In genomic region chr9:95712574-95712973, GRCm38 (mm10) we compare ENCODE assay signal across 27 mouse cellular contexts. TPM values are rescaled to one million over a fixed set of nuclear protein-coding genes. Genes with fewer than 3 reads are reported as not detected.
DNase-seq lines count a peak whose midpoint lies in the region; ATAC-seq lines count a peak whose summit lies in the region.
"Had no signal": no experiment of that assay in that cellular context is flagged by ENCODE, and none has a peak within 500 bp of the region (broad histone marks: within the 10 kb centered on the region; RNA-seq: fewer than 3 reads in every experiment).

No protein-coding gene starts in this region.

- 0 out of 2 replicates have a peak, but pooled peaks have one; percentile 24 for ATAC-seq in hindbrain, embryonic 16.5 days
- no peak for ATAC-seq in hindbrain, embryonic 11.5 days (ENCODE audit: low FRiP score)
- ATAC-seq: forebrain, embryonic 15.5 days; intestine, embryonic 15.5 days; Patski had no signal

- peaks cover 15% of the 10 kb centered on the region for H3K36me3 ChIP-seq in hindbrain, embryonic 16.5 days (ENCODE audit: control insufficient read depth, insufficient read depth, low read length)
- no peaks in the 10 kb centered on the region for H3K36me3 ChIP-seq in hindbrain, embryonic 11.5 days (ENCODE audit: control insufficient read depth, insufficient read depth, low read length)
- H3K36me3 ChIP-seq: embryonic facial prominence, embryonic 15.5 days; G1E; intestine, embryonic 15.5 days had no signal

- H3K27me3 ChIP-seq in hindbrain, embryonic 16.5 days (replicated peaks; ENCODE audit: control insufficient read depth, insufficient read depth, low read length): no peaks in the 10 kb centered on the region
- H3K27me3 ChIP-seq in hindbrain, embryonic 11.5 days (ENCODE audit: control insufficient read depth, insufficient read depth, low read length): no peaks in the 10 kb centered on the region
- H3K27me3 ChIP-seq: CH12.LX; embryonic facial prominence, embryonic 15.5 days; forebrain, embryonic 12.5 days; forebrain, embryonic 15.5 days; hindbrain, embryonic 13.5 days; intestine, embryonic 15.5 days; Patski had no signal

- H3K9me3 ChIP-seq in hindbrain, embryonic 16.5 days (ENCODE audit: control insufficient read depth, low read length): no peaks in the 10 kb centered on the region
- no peaks in the 10 kb centered on the region for H3K9me3 ChIP-seq in hindbrain, embryonic 11.5 days (ENCODE audit: control insufficient read depth, low read length)
- H3K9me3 ChIP-seq: embryonic facial prominence, embryonic 15.5 days; forebrain, embryonic 12.5 days; forebrain, embryonic 15.5 days; G1E; hindbrain, embryonic 13.5 days; intestine, embryonic 15.5 days had no signal

- no peak overlapping the region for H3K4me3 ChIP-seq in hindbrain, embryonic 16.5 days (ENCODE audit: low read length)
- H3K4me3 ChIP-seq in hindbrain, embryonic 11.5 days (ENCODE audit: low read depth, low read length): no peak overlapping the region
- H3K4me3 ChIP-seq: embryonic facial prominence, embryonic 15.5 days; forebrain, embryonic 12.5 days; forebrain, embryonic 15.5 days; gastrocnemius, adult 2 months; hindbrain, embryonic 13.5 days; intestine, embryonic 15.5 days had no signal

- no peaks in the 10 kb centered on the region for H3K4me1 ChIP-seq in hindbrain, embryonic 16.5 days (ENCODE audit: control insufficient read depth, insufficient read depth, low read depth, low read length)
- H3K4me1 ChIP-seq in hindbrain, embryonic 11.5 days (replicated peaks; ENCODE audit: control insufficient read depth, insufficient read depth, low read length): no peaks in the 10 kb centered on the region
- H3K4me1 ChIP-seq: embryonic facial prominence, embryonic 15.5 days; forebrain, embryonic 12.5 days; forebrain, embryonic 15.5 days; hindbrain, embryonic 13.5 days; intestine, embryonic 15.5 days had no signal

- H3K9ac ChIP-seq in hindbrain, embryonic 16.5 days (ENCODE audit: low read depth, low read length): no peak overlapping the region
- no peak overlapping the region for H3K9ac ChIP-seq in hindbrain, embryonic 11.5 days (ENCODE audit: low read depth, low read length)
- H3K9ac ChIP-seq: embryonic facial prominence, embryonic 15.5 days; forebrain, embryonic 12.5 days; forebrain, embryonic 15.5 days; hindbrain, embryonic 13.5 days; intestine, embryonic 15.5 days had no signal

- DNase-seq in embryo, embryonic 9.5 days (ENCODE audit: extremely low spot score): peak; percentile 5
- no peak for DNase-seq in embryo, embryonic 11 days
- DNase-seq in hindbrain, embryonic 11.5 days (ENCODE audit: low spot score): no peak
- DNase-seq in right cerebral cortex, adult 18-20 months: peak; percentile 12
- DNase-seq in right cerebral cortex, postnatal 4 days: no peak
- no peak for DNase-seq in cerebellum, adult 11-12 months
- DNase-seq: adrenal gland, adult 2 months; adrenal gland, postnatal 14 days; B cell, adult 2 months; cerebellum, adult 2 months; cerebellum, adult 9-11 months; cerebellum, postnatal 25 days; gastrocnemius, adult 2 months; gastrocnemius, postnatal 14 days; heart, adult 11 months; kidney, adult 11 months; kidney, adult 8-10 months had no signal

- H3K27ac ChIP-seq in hindbrain, embryonic 16.5 days (ENCODE audit: low read depth, low read length): no peak overlapping the region
- no peak overlapping the region for H3K27ac ChIP-seq in hindbrain, embryonic 11.5 days (ENCODE audit: low read depth, low read length)
- H3K27ac ChIP-seq: embryonic facial prominence, embryonic 15.5 days; forebrain, embryonic 12.5 days; forebrain, embryonic 15.5 days; gastrocnemius, adult 2 months; hindbrain, embryonic 13.5 days; intestine, embryonic 15.5 days had no signal

- WGBS in hindbrain, embryonic 16.5 days: 35% methylated on average over 8 of the region's 8 CpGs
- 39% methylated on average over 8 of the region's 8 CpGs for WGBS in hindbrain, embryonic 11.5 days

- H3K4me2 ChIP-seq in hindbrain, embryonic 16.5 days (ENCODE audit: low read length): no peak overlapping the region
- no peak overlapping the region for H3K4me2 ChIP-seq in hindbrain, embryonic 11.5 days (replicated peaks; ENCODE audit: low read depth, low read length)
- H3K4me2 ChIP-seq: embryonic facial prominence, embryonic 15.5 days; forebrain, embryonic 12.5 days; forebrain, embryonic 15.5 days; heart, embryonic 11.5 days; hindbrain, embryonic 13.5 days; intestine, embryonic 15.5 days had no signal

RNA-seq across cellular contexts. Expression of gene Trpc1, which starts 37.6 kb away (rescaled TPM):
- polyA plus RNA-seq in hindbrain, embryonic 16.5 days (2015; fragmentation: Nextera tagmentation; extraction: Ambion mirVana): 7.2 and 8.8 TPM in 2 replicates
- polyA plus RNA-seq in hindbrain, embryonic 11.5 days (2014; fragmentation: Nextera tagmentation; extraction: Ambion mirVana): 3.3 and 4.1 TPM in 2 replicates
- polyA plus RNA-seq: G1E had no signal

Comparison
In these comparisons a context has a peak if more than half of its experiments do, and no peak if none do; other contexts are left out.
1. DNase-seq: peak in embryo, embryonic 9.5 days (single experiment) and right cerebral cortex, adult 18-20 months (single experiment); none in embryo, embryonic 11 days (single experiment), hindbrain, embryonic 11.5 days (single experiment), right cerebral cortex, postnatal 4 days (single experiment) and cerebellum, adult 11-12 months (single experiment).